Mouse (Mus musculus): ENCODE results near the gene Slc35g1. TPM values are rescaled to one million over a fixed set of nuclear protein-coding genes. Genes with fewer than 3 reads are reported as not detected.

Slc35g1 gene
- polyA plus RNA-seq (2017; shearing (Covaris generic)), result 25.0 TPM

DNA sequence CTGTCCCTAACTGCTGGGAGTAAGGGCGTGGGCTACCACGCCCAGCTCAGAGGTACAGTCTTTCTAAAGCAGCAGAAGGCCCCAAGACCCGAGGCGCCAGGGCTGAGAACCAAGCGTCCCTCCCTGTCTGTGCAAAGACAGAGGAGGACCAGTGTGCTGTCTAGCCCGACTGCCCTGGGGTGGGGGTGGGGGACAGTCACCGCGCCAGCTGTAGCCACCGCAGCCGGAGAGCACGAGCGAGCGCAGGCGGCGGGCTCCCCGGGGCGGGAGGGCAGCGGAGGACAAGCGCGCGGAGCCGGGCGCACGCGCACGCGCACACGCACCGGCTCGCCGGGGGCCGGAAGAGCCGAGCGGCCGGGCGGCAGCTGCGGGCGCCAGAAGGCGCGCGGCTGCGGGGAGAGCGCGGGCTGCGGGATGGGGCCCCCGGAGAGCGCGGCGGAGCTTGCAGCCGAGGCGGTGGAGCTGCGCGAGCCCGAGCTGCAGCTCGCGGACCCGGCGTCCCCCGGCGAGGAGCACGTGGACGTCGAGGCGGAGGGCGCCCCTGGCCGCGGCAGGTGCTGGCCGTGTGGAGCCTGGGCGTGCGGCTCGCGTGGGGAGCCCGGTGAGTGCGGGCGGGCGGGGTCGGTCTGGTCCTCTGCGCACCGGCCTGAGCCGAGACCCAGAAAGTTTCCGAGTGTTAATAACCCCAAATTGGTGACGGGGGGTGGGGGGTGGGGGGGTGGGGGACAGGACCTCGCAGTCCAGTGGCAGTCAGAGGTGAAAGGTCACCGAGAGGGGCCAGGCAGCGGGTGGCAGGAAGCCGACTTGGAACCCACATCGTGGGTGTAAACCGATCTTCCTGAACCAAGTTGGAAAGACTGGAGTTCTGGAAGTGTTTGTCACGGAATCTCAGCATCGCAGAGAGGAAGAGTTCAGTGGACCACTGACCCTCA is at the start of gene Slc35g1:
Gene Slc35g1, plus strand, starts transcription at position 280 of the 932 bp plus-strand sequence.

Other genes starting within 250 kb of the Slc35g1 start
- gene Fra10ac1, start 171.8 kb upstream of the Slc35g1 start, polyA plus RNA-seq (2017; shearing (Covaris generic)), result 20.0 TPM
- 0.13 TPM for gene Lgi1, start 131.4 kb upstream of the Slc35g1 start, polyA plus RNA-seq (2017; shearing (Covaris generic))
- gene Plce1, start 85.1 kb downstream of the Slc35g1 start, polyA plus RNA-seq (2017; shearing (Covaris generic)), result 0.65 TPM